Comparison of ENCODE assay signal across 6 mouse cellular contexts in the genomic region with DNA sequence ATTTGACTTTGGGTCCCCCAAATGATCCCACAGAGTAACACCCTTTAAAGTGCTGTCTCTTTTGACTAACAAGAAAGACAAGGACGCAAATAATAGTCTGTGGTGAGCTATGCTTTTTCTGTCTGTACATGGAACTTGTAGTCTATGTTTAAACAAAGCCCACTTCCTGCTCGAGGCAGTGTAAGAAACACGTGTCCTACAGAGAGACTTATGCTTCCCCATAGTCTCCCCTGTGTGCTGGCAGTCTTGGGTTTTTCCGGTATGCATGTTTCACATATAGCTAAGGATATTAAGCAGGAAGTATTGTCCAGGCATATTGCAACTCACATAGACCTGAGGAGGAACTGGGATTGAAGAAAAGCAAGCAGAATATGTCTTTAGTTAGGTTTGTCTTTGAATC.
DNase-seq lines count a peak whose midpoint lies in the region; ATAC-seq and TF ChIP-seq lines count a peak whose summit lies in the region.
"Not testable (repeated sequence)": the region's sequence is repeated elsewhere in the genome, so short reads cannot be mapped to it uniquely, and the experiment has no call there.

No protein-coding gene starts in this region.

- 9% methylated on average over 4 of the region's 4 CpGs for WGBS in thymus, adult 2 months

- H3K4me1 ChIP-seq in thymus, adult 2 months (replicated peaks; ENCODE audit: control insufficient read depth, insufficient read depth, low read length) = not testable (repeated sequence)

- not testable (repeated sequence) for TF ChIP-seq CTCF in thymus, adult 2 months (IDR thresholded peaks at IDR 0.05; ENCODE audit: borderline replicate concordance, control insufficient read depth, extremely low read depth, insufficient read depth, low read length, poor library complexity)

- H3K4me3 ChIP-seq in thymus, adult 2 months (ENCODE audit: control insufficient read depth, insufficient read depth, low read length) = not testable (repeated sequence)

- peak; percentile 31 for DNase-seq in CD4-positive helper T cell, adult 2 months (ENCODE audit: low read depth, low spot score)
- peak; percentile 34 for DNase-seq in T-cell, adult 2 months (ENCODE audit: low spot score)
- DNase-seq in thymus, adult 2 months = peak; percentile 16

- H3K27me3 ChIP-seq in thymus, adult 2 months (ENCODE audit: control insufficient read depth, insufficient read depth, low read length) = not testable (repeated sequence)

- H3K36me3 ChIP-seq in thymus, adult 2 months (ENCODE audit: control insufficient read depth, insufficient read depth, low read length) = not testable (repeated sequence)

- TF ChIP-seq POLR2A in thymus, adult 2 months (IDR thresholded peaks at IDR 0.05; ENCODE audit: control insufficient read depth, extremely low read depth, insufficient read depth, low read length, poor library complexity) = not testable (repeated sequence)

- peak; percentile 89 for ATAC-seq in granulocyte monocyte progenitor cell, adult 5-6 weeks (replicated peaks; ENCODE audit: poor library complexity, severe bottlenecking)
- ATAC-seq in inflammation-experienced regulatory T-cells, adult 6 months = peak; percentile 85
- ATAC-seq in megakaryocyte progenitor cell, adult 5-6 weeks (replicated peaks; ENCODE audit: poor library complexity) = peak; percentile 73

- not testable (repeated sequence) for H3K27ac ChIP-seq in thymus, adult 2 months (ENCODE audit: control insufficient read depth, insufficient read depth, low read length)
